Mouse (Mus musculus) megakaryocyte-erythroid progenitor cell, adult 5-6 weeks (primary cell): ENCODE data around the gene Parvg. TPM values are rescaled to one million over a fixed set of nuclear protein-coding genes. Genes with fewer than 3 reads are reported as not detected.

Experiments used
- ATAC-seq: replicated peaks from 2 replicates; pipeline ENCODE4 v1.8.0; 2016; ENCODE audit warnings: mild to moderate bottlenecking, inconsistent platforms; ENCODE audit not compliant: severe bottlenecking, poor library complexity, low FRiP score, low TSS enrichment
- total RNA-seq, 2 experiments: library from RNA; stranded (forward) in 1 of 2; stranded (reverse) in 1 of 2; fragments of 200-1000, 215-1000 nt in 1 of 2; fragments of >200 nt in 1 of 2; fragmentation: Nextera tagmentation in 1 of 2; gene quantifications; 2 replicates each; pipeline ENCODE4 v1.2.3; 2014 to 2017

Gene Parvg
- total RNA-seq, 2 experiments from 2014 or later: 49.1 to 80.8 TPM

DNA sequence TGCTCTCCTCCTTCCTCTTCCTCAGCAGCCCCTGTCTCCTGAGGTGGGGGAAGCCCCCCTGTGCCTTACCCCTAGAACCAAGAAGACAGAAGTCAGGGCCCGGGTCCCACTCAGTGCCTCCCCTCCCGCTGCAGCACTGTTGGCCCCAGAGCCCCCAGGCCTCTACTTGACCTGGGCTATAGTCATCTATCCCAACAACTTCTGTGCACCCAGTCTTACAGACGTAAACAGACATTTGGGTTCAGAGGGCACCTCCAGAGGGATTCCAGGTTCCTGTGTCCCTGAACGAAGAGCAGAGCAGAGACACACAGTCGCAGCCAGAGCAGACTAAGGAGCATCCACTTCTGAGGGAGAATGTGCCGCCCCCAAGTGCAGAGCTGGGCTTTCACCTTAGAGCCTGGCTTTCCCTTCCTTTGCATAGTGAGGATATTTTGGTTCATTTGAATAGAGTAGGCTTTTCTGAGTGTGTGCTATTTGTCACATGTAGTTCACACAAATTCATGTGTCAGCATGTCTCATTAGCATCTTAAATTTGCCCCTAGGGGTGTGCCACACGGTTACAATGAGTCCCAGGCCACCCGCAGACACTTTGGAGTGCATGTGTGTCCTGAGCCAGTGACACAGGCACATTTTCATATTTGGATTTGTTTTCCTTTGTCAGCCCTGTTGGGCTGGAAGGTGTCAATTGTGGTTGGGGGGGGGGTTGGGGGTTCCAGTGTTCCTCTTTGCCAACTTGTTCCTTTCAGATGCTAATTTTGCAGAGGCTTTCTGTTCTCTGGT, 22.0 kb upstream of the Parvg start:
- ATAC-seq: no peak

DNA sequence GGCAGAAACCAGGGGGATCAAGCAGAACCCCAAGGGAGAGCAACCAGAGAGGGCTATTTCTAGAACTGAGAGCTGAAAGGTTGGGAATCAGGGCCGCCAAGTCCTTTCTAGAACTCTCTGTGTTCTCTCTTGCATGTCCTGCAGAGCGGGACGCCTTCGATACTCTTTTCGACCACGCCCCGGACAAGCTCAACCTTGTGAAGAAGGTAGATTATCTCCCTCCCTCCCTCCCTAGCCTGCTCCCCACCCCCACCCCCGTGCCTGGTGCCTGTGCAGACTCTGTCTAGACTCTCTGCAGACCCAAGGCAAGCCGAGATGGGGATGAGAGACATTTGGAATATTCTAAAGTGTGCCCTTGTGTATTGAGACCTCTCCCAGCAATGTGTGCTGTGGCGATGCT, 20.6 kb upstream of the Parvg start:
- ATAC-seq: peak; percentile 27; the same call in 1 of the 2 replicates

- ATAC-seq: no peak
Observed at GRCm38 (mm10) chr15:84305333-84305732, 18.5 kb upstream of the Parvg start.

GRCm38 (mm10) chr15:84310271-84310670, 13.6 kb upstream of the Parvg start:
- peak; percentile 14; the same call in 1 of the 2 replicates for ATAC-seq

DNA sequence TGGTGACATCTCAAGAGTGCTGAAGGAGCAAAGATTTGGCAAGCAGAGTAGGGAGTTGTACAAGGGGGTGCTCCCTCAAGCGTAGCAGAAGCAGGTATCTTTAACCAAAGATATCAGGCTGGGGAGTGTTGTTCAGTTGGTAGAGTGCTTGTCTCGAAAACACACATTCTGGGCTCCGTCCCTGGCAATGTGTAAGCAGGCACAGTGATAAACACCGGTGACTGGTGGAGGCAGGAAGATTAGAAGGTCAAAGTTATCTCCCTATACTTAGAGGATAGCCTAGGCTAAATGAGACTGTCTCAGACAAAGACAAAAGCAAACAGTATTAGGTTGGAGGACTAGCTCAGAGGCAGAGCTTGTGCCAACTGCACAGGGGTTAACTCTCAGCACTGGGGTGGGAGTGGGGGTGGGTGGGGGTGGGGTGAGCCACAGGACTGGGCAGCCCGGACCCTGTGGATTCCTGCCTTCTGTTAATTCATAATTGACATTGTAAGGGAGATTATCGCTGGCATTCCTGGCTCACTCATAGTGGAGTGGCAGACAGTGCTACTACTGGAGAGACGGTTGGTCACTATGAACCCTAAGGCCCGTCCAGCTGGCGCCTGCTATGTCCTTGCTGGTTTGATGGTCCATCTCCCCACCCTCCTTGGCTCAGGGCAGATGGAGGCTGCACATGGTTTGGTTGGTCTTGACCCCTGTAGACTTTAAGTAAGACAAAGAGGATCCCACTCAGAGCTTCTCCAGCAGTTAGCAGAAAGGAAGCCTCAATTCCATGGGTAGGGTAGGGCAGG, 12.3 kb upstream of the Parvg start:
- peak; percentile 86 for ATAC-seq

- no peak for ATAC-seq
Observed at GRCm38 (mm10) chr15:84312878-84313565, 10.8 kb upstream of the Parvg start.

DNA sequence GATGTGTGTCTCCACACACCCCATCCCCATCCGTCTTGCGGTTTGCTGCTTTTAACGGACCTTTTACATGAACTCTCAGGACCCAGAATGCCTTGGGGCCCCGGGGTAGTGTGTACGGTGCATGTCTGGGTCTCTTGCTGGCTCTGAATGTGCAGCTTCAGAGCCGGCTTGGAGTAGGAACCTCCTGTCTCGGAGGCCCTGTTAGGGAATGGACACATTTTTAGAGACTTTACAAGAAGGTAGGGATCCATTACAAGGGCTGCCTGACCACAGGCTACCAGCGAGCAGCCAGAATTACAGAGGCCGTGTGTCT, 10.3 kb upstream of the Parvg start:
- ATAC-seq: peak; percentile 24; the same call in 1 of the 2 replicates

GRCm38 (mm10) chr15:84314420-84315080, 9.3 kb upstream of the Parvg start:
- ATAC-seq: no peak

- no peak for ATAC-seq
Observed at GRCm38 (mm10) chr15:84315276-84316046, 8.4 kb upstream of the Parvg start.

GRCm38 (mm10) chr15:84319393-84319792, 4.4 kb upstream of the Parvg start:
- ATAC-seq: no peak

- no peak for ATAC-seq
Observed at GRCm38 (mm10) chr15:84321544-84322174, 2.2 kb upstream of the Parvg start.

DNA sequence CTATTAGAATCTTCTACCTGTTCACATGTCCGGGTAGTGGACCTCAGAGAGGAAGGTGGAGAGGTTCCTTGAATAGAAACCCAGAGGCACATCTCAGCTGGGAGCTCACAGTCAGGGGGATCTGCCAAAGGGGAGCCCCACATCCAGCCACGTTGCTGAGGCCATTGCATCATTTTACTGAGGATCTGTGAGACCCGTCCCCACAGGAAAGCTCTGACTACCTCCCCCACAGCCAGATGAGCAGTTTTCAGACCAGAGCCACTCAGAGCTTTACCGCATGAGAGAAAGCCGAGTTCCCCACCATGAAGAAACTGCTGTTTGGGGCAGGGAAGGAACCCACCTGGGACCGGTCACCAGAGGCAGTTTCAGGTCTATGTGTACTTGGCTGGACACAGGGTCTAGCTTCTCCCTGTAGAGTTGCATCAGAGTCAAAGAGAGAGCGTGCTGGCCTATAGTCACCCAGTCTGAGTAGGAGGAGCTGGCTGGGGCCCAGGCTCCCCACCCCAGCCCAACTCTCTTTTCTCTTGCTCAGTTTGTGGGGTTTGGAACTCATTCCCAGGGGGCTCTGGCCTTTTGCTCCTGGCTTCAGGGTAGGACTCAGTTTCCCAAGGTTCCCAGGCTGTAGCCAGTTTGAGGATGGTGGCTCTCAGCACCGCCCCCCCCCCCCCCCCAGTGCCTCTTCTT, 1.2 kb downstream of the Parvg start:
- ATAC-seq: 0 out of 2 replicates have a peak, but pooled peaks have one; percentile 22

DNA sequence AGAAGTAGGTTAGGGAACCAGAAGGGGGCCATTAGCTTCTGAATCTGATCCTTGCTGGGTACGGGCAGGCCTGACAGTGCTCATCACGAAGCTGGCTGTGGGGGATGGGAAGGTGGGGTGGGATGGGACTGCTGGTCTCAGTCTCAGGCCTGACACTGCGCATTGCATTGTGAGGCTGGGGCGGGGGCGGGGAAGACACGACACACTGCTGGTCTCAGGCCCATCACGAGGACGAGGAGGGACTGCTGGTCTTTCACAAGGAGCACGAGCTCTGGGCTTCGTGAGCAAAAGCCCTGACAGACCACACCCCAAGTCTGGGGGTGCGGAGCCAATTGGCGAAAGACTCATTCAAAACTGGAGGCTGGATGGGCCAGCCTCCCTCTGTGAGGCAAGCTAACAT, 1.9 kb downstream of the Parvg start:
- 0 out of 2 replicates have a peak, but pooled peaks have one; percentile 24 for ATAC-seq

- no peak for ATAC-seq
Observed at GRCm38 (mm10) chr15:84328870-84329269, 5.0 kb downstream of the Parvg start.

- no peak for ATAC-seq
Observed at GRCm38 (mm10) chr15:84329940-84330339, 6.1 kb downstream of the Parvg start.

DNA sequence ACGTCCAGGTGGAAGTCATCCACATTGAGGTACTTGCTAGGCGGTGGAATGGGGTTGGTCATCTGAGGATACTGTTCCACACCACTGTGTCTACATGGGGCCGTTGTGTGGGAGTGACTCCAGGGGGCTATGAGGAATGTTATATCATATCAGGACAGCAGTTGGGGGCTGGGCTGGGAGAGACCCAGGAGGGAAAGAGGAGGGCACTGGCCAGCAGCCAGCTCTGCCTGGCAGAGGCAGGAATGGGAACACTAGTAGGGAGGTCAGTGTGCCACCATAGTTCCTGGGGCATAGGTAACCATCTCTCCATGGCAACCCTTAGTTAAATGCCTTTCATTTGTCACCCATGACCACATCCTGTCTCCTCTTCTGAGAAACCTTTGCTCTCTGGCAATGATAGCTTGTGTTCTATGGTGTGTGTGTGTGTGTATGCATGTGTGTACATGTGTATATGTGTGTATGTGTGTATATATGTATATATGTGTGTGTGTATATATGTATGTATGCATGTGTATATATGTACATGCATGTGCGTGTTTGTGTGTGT, 7.3 kb downstream of the Parvg start:
- no peak for ATAC-seq

DNA sequence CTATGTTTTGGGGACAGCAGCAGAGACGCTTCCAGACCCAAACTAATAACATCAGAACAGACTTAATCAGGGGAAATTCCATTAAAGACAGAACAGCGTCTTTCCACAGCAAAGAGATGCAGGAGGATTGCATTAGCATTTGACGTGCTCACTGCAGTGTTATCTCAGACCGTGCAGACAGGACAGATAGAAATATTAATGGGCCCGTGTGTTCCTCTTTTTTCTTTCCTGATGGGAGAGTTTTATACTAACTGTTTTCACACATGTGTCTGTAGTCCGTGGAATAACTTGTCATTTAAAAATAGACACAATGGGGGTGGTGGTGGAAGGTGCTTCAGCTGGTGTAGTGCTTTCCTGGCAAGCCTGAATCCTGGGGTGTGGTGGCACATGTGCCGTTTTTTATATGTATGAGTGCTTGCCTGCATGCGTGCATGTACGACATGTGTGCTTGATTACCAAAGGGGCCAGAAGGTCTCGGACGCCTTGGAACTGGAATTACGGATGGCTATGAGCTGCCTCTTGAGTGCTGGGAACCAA, 12.5 kb downstream of the Parvg start:
- 0 out of 2 replicates have a peak, but pooled peaks have one; percentile 36 for ATAC-seq
